Mouse (Mus musculus) spleen, postnatal 14 days (tissue): ENCODE data around the gene Stkld1.

Source experiments
- DNase-seq, 2 experiments: peaks; one replicate each; pipeline ENCODE4 v3.0.0; 2021 to 2022; ENCODE audit warnings: low spot score in 2 of 2

Stkld1 gene

GRCm38 (mm10) chr2:26915927-26916728 lies 17.7 kb upstream of the Stkld1 start, which contains the start of the genes Surf2 and Surf1:
TSS of gene Surf2 (plus strand) at chr2:26916367.
TSS of gene Surf1 (minus strand) at chr2:26916530.
- DNase-seq: peak; percentile 49 to 69

- DNase-seq: no peak
Measured at GRCm38 (mm10) chr2:26916738-26917137, 17.1 kb upstream of the Stkld1 start.

GRCm38 (mm10) chr2:26919684-26920083 lies 14.2 kb upstream of the Stkld1 start:
- DNase-seq: no peak

GRCm38 (mm10) chr2:26920190-26920855 lies 13.5 kb upstream of the Stkld1 start:
- DNase-seq: no peak

- no peak for DNase-seq
Measured at GRCm38 (mm10) chr2:26921784-26922183, 12.1 kb upstream of the Stkld1 start.

GRCm38 (mm10) chr2:26927745-26928476 lies 5.9 kb upstream of the Stkld1 start:
- DNase-seq: no peak

GRCm38 (mm10) chr2:26930390-26930789 lies 3.5 kb upstream of the Stkld1 start:
- peak; percentile 29 to 67 for DNase-seq

GRCm38 (mm10) chr2:26932473-26933303 lies 1.2 kb upstream of the Stkld1 start:
- DNase-seq: peak in 1 of 2 experiments; percentile 21

- DNase-seq: no peak
Measured at GRCm38 (mm10) chr2:26935286-26935685, 1.4 kb downstream of the Stkld1 start.

- DNase-seq: no peak
Measured at GRCm38 (mm10) chr2:26936425-26936824, 2.6 kb downstream of the Stkld1 start.

- DNase-seq: no peak
Measured at GRCm38 (mm10) chr2:26941539-26941938, 7.7 kb downstream of the Stkld1 start.

GRCm38 (mm10) chr2:26943253-26943652 lies 9.4 kb downstream of the Stkld1 start:
- no peak for DNase-seq

- DNase-seq: no peak
Measured at GRCm38 (mm10) chr2:26950411-26950810, 16.6 kb downstream of the Stkld1 start.

GRCm38 (mm10) chr2:26951346-26951905 lies 17.6 kb downstream of the Stkld1 start:
- DNase-seq: no peak

- no peak for DNase-seq
Measured at GRCm38 (mm10) chr2:26952193-26952592, 18.3 kb downstream of the Stkld1 start.

- DNase-seq: no peak
Measured at GRCm38 (mm10) chr2:26952866-26953265, 19.0 kb downstream of the Stkld1 start.

GRCm38 (mm10) chr2:26954735-26955395 lies 21.0 kb downstream of the Stkld1 start:
- no peak for DNase-seq

- DNase-seq: no peak
Measured at GRCm38 (mm10) chr2:26956811-26957487, 23.1 kb downstream of the Stkld1 start.

GRCm38 (mm10) chr2:26957488-26957859 lies 23.6 kb downstream of the Stkld1 start:
- DNase-seq: no peak

GRCm38 (mm10) chr2:26960756-26961155 lies 26.9 kb downstream of the Stkld1 start:
- DNase-seq: no peak
